Mouse (Mus musculus): ENCODE results near the gene Sec16b. TPM values are rescaled to one million over a fixed set of nuclear protein-coding genes. Genes with fewer than 3 reads are reported as not detected.

Gene Sec16b
- total and polyA plus RNA-seq, 3 experiments, result 13.9 to 19.6 (median 14.6) TPM

- Histone ChIP-seq H3K9me3 (replicated peaks; ENCODE audit: low read length) (no peaks in the 10 kb centered on the region), H3K79me2 (replicated peaks; ENCODE audit: control insufficient read depth, extremely low read depth, insufficient read depth, poor library complexity, severe bottlenecking) (no peaks in the 10 kb centered on the region), H3K4me2 (ENCODE audit: insufficient read depth, low read depth, poor library complexity, severe bottlenecking) (no peak overlapping the region), H3K4me3 (replicated peaks in 1 of 3; ENCODE audit: low read depth in 2 of 3, low read length in 2 of 3, poor library complexity in 1 of 3) (no peak overlapping the region), H3K36me3 (replicated peaks in 1 of 2; ENCODE audit: control insufficient read depth in 1 of 2, insufficient read depth in 1 of 2, low read length in 1 of 2) (peaks cover 20 to 52% of the 10 kb centered on the region in 2 experiments), H3K4me1 (ENCODE audit: control insufficient read depth in 1 of 2, insufficient read depth in 2 of 2) (no peaks in the 10 kb centered on the region), H3K27ac (ENCODE audit: insufficient read depth, low read depth) (no peak overlapping the region), H3K9ac (ENCODE audit: insufficient read depth, low read depth) (no peak overlapping the region), H3K27me3 (replicated peaks) (no peaks in the 10 kb centered on the region)
- no peak for DNase-seq (ENCODE audit: extremely low read depth)
- no peak for TF ChIP-seq RCOR1 (conservative IDR thresholded peaks at IDR 0.05; ENCODE audit: low read depth, low read length)
- no peak for TF ChIP-seq UBTF (IDR thresholded peaks at IDR 0.05; ENCODE audit: low read depth, low read length)
- no peak for TF ChIP-seq NELFE (IDR thresholded peaks at IDR 0.05; ENCODE audit: low read depth, low read length)
- TF ChIP-seq CTCF (conservative IDR thresholded peaks at IDR 0.05 in 1 of 2, IDR thresholded peaks at IDR 0.05 in 1 of 2; ENCODE audit: low read depth in 2 of 2, low read length in 2 of 2), result no peak
- TF ChIP-seq POLR2A (IDR thresholded peaks at IDR 0.05; ENCODE audit: low read depth, low read length), result no peak
- TF ChIP-seq MXI1 (IDR thresholded peaks at IDR 0.05; ENCODE audit: low read depth, low read length), result no peak
- no peak for TF ChIP-seq JUND (conservative IDR thresholded peaks at IDR 0.05; ENCODE audit: low read depth, low read length)
- TF ChIP-seq EP300 (IDR thresholded peaks at IDR 0.05; ENCODE audit: low read length), result no peak
- no peak for TF ChIP-seq KAT2A (IDR thresholded peaks at IDR 0.05; ENCODE audit: insufficient replicate concordance, low read length)
- in situ Hi-C loops (cut with MboI; ENCODE audit: low pct_ligation_motif_present, low pct_unique_long_range_greater_than_20kb, low sequenced_read_pairs) (loop anchor here (25.0 kb wide), 1 partner anchor 1093 kb away; no protein-coding TSS in a partner anchor), dilution Hi-C loops (cut with MboI; ENCODE audit: extremely low pct_ligation_motif_present, extremely low pct_unique_long_range_greater_than_20kb, low sequenced_read_pairs) (no loop called here)
Measured at GRCm38 (mm10) chr1:157569263-157570090, 62.9 kb downstream of the Sec16b start.

- H3K36me3 ChIP-seq (replicated peaks in 1 of 2; ENCODE audit: control insufficient read depth in 1 of 2, insufficient read depth in 1 of 2, low read length in 1 of 2), result no peaks in the 10 kb centered on the region
- no peak overlapping the region for H3K27ac ChIP-seq (ENCODE audit: insufficient read depth, low read depth)
- TF ChIP-seq USF2 (conservative IDR thresholded peaks at IDR 0.05; ENCODE audit: low read depth, low read length), result no peak
- no peaks in the 10 kb centered on the region for H3K27me3 ChIP-seq (replicated peaks)
- in situ Hi-C loops (cut with MboI; ENCODE audit: low pct_ligation_motif_present, low pct_unique_long_range_greater_than_20kb, low sequenced_read_pairs), result no loop called here
- peaks cover 0 to 2% of the 10 kb centered on the region in 2 experiments; a peak in 1 of 4 replicates for H3K4me1 ChIP-seq (ENCODE audit: control insufficient read depth in 1 of 2, insufficient read depth in 2 of 2)
- no peak overlapping the region for H3K9ac ChIP-seq (ENCODE audit: insufficient read depth, low read depth)
- dilution Hi-C loops (cut with MboI; ENCODE audit: extremely low pct_ligation_motif_present, extremely low pct_unique_long_range_greater_than_20kb, low sequenced_read_pairs), result no loop called here
- peak; percentile 24 for DNase-seq (ENCODE audit: extremely low read depth)
- H3K79me2 ChIP-seq (replicated peaks; ENCODE audit: control insufficient read depth, extremely low read depth, insufficient read depth, poor library complexity, severe bottlenecking), result no peaks in the 10 kb centered on the region
- H3K9me3 ChIP-seq (replicated peaks; ENCODE audit: low read length), result no peaks in the 10 kb centered on the region
- no peak overlapping the region for H3K4me3 ChIP-seq (replicated peaks in 1 of 3; ENCODE audit: low read depth in 2 of 3, low read length in 2 of 3, poor library complexity in 1 of 3)
- H3K4me2 ChIP-seq (ENCODE audit: insufficient read depth, low read depth, poor library complexity, severe bottlenecking), result no peak overlapping the region
Measured at GRCm38 (mm10) chr1:157575316-157575715, 68.8 kb downstream of the Sec16b start.

GRCm38 (mm10) chr1:157578336-157578735 is 71.8 kb downstream of the Sec16b start:
- DNase-seq (ENCODE audit: extremely low read depth), result no peak
- no peak overlapping the region for H3K27ac ChIP-seq (ENCODE audit: insufficient read depth, low read depth)
- no peak for TF ChIP-seq SIN3A (IDR thresholded peaks at IDR 0.05; ENCODE audit: low read length)
- no peak for TF ChIP-seq USF1 (IDR thresholded peaks at IDR 0.05; ENCODE audit: low read depth, low read length)
- no peak for TF ChIP-seq CHD1 (IDR thresholded peaks at IDR 0.05; ENCODE audit: low read depth, low read length)
- no peak for TF ChIP-seq MAX (IDR thresholded peaks at IDR 0.05; ENCODE audit: low read length)
- TF ChIP-seq PAX5 (IDR thresholded peaks at IDR 0.05; ENCODE audit: low read length), result no peak
- no peak for TF ChIP-seq ZMIZ1 (IDR thresholded peaks at IDR 0.05; ENCODE audit: low read depth, low read length)
- TF ChIP-seq ETS1 (conservative IDR thresholded peaks at IDR 0.05; ENCODE audit: low read depth, low read length), result no peak
- TF ChIP-seq POLR2A (IDR thresholded peaks at IDR 0.05; ENCODE audit: low read depth, low read length), result no peak
- no peak for TF ChIP-seq HCFC1 (IDR thresholded peaks at IDR 0.05; ENCODE audit: low read depth, low read length)
- TF ChIP-seq ZNF384 (IDR thresholded peaks at IDR 0.05; ENCODE audit: low read depth, low read length), result no peak
- TF ChIP-seq UBTF (IDR thresholded peaks at IDR 0.05; ENCODE audit: low read depth, low read length), result no peak
- TF ChIP-seq EP300 (IDR thresholded peaks at IDR 0.05; ENCODE audit: low read length), result no peak
- TF ChIP-seq IRF4 (IDR thresholded peaks at IDR 0.05; ENCODE audit: low read depth, low read length), result no peak
- no peak for TF ChIP-seq MEF2A (IDR thresholded peaks at IDR 0.05; ENCODE audit: borderline replicate concordance, low read depth, low read length)
- no peak for TF ChIP-seq TBP (conservative IDR thresholded peaks at IDR 0.05; ENCODE audit: low read depth, low read length)
- H3K9me3 ChIP-seq (replicated peaks; ENCODE audit: low read length), result no peaks in the 10 kb centered on the region
- peaks cover 0 to 2% of the 10 kb centered on the region in 2 experiments; a peak in 1 of 4 replicates for H3K4me1 ChIP-seq (ENCODE audit: control insufficient read depth in 1 of 2, insufficient read depth in 2 of 2)
- H3K79me2 ChIP-seq (replicated peaks; ENCODE audit: control insufficient read depth, extremely low read depth, insufficient read depth, poor library complexity, severe bottlenecking), result no peaks in the 10 kb centered on the region
- in situ Hi-C loops (cut with MboI; ENCODE audit: low pct_ligation_motif_present, low pct_unique_long_range_greater_than_20kb, low sequenced_read_pairs), result no loop called here
- H3K9ac ChIP-seq (ENCODE audit: insufficient read depth, low read depth), result no peak overlapping the region
- H3K27me3 ChIP-seq (replicated peaks), result no peaks in the 10 kb centered on the region
- dilution Hi-C loops (cut with MboI; ENCODE audit: extremely low pct_ligation_motif_present, extremely low pct_unique_long_range_greater_than_20kb, low sequenced_read_pairs), result no loop called here
- H3K4me2 ChIP-seq (ENCODE audit: insufficient read depth, low read depth, poor library complexity, severe bottlenecking), result no peak overlapping the region
- H3K36me3 ChIP-seq (replicated peaks in 1 of 2; ENCODE audit: control insufficient read depth in 1 of 2, insufficient read depth in 1 of 2, low read length in 1 of 2), result no peaks in the 10 kb centered on the region
- H3K4me3 ChIP-seq (replicated peaks in 1 of 3; ENCODE audit: low read depth in 2 of 3, low read length in 2 of 3, poor library complexity in 1 of 3), result no peak overlapping the region
